Mouse (Mus musculus): ENCODE results near the gene Mtmr10.
A peak's percentile ranks its signal among the peaks of the same experiment; 100 is the strongest.

Gene Mtmr10

DNA sequence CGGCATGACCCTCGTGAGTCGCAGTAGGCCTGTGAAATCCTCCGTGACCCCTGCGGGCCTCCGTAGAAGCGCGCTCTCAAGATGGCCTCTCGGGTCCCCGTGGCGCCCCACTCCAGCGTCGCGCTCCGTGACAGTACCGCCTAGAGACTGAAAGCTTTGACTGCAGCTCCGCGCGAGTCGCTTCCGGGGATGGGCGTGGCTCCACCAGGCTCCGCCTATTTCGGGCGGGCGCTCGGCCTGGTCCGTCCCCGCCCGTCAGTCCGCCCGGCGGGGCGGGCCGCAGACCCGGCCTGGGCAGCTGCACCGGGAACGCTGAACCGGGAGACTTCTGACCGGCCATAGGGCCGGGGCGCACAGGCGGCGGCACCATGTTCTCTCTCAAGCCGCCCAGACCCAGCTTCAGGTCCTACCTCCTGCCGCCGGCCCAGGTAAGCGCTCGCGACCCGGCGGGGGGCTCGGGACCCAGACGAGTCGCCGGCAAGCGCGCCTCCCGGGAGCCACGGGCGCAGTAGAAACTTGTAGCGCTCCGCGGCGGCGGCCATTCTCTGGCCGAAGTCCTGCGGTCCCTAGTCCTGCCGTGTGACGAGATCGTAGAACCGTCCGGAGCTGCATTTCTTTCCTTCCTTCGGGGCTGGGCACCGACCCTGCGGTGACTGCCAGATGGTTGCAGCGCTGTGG is at the start of gene Mtmr10:
TSS of gene Mtmr10 (plus strand) at position 240 of the 678 bp plus-strand sequence.
- DNase-seq (ENCODE audit: low spot score in 2 of 2) = peak; percentile 97 to 98

DNA sequence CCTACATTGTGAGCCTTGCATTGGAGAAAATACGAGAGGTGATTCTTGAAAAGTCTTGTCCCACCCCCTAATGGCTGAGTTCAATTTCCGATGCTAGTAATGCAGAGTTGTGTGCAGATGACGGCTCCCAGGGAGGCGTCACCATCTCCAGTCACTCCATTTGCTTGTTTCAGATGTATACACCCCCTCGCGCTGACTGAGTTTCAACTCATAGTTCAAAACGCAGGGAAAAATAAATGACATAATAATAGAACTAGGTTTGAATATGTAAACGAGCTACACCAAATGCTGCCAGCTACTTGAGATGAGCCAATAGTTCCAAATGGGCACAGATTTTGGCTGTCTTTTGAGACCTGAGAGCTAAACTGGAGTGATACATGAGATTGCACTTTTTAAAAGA is 49.7 kb upstream of the Mtmr10 start:
- no peak for DNase-seq (ENCODE audit: low spot score in 2 of 2)

DNA sequence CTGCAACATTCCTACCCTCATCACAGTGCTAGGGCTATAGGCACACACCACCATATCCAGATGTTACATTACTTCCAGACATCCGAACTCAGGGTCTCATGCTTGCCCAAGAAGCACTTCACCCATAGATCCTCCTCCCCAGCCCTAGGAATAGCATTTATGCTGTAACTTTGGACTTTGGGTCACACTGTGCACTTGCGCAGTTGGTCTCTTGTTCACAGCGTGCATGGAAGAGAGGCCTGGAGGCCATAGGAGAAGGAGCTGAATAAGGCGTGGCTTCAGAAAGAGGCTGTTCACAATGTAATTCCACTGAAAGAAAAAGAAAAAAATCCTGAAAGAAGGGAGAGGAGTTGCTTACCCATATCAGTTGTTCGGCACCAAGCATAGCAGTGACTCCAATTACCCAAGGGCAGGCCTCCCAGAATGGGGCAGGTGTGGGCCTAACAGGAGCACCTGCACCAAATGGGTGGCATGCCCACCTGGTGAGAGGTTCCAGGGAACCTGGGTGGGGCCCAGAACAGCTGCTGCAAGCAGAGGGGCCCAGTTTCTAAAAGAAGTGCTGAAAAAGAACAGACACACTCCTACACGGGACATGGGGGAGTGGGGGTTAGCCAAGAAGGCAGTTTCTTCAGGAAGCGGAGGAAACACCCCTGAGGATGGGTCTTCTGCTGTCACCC is 48.9 kb upstream of the Mtmr10 start:
- no peak for DNase-seq (ENCODE audit: low spot score in 2 of 2)

DNA sequence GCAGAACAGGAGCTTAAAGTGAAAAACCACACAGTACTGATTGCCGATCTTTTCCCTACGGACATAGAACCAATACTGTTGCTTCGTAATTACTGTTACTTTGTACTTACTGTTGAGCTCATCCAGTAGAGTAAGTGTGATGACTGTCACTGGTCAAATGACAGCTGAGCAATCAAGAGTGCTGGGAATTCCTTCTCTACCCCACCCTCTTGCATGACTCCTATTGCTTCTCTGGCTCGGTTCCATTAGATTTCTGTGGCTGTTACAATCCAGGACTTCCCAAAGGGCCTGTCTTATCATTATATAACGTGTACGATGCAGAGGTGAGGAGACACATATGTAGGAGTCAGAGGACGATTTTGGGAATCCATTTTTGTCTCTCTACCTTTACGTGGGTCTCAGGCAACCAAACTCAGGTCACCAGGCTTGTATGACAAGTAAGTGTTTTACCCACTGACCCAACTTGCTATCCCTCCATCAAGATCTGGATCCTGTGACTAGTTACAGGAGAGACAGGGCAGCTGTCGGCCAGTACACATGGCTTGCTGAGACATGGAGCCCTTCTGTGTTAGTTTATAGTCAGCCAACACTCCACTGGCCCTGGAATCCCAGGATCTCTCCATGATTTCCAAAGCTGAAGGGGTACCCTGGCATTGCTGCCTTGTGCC is 48.2 kb upstream of the Mtmr10 start:
- no peak for DNase-seq (ENCODE audit: low spot score in 2 of 2)

DNA sequence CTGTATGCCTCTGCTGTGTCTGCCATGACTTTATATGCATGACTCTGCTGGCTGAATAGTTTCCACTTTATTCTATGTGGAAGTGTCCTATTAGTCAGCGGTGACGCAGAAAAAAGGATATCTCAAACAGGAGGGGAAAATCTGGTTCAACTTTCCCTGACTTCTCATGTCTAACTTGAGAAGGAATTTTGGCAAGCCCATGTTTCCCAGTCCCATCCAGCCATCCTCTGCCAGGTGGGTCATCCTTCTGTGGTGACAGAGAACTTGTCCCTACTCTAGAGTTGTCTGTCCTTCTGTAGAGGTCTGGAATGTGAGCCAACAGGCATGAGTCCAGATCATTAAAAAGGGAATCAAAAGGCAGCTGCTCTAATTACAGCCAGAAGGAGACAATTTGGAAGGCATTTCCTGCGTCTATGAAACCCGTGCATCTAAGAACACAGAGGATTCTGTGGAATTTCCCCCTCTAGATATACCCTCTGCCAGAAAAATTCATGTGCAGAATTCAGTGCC is 47.6 kb upstream of the Mtmr10 start:
- no peak for DNase-seq (ENCODE audit: low spot score in 2 of 2)

DNA sequence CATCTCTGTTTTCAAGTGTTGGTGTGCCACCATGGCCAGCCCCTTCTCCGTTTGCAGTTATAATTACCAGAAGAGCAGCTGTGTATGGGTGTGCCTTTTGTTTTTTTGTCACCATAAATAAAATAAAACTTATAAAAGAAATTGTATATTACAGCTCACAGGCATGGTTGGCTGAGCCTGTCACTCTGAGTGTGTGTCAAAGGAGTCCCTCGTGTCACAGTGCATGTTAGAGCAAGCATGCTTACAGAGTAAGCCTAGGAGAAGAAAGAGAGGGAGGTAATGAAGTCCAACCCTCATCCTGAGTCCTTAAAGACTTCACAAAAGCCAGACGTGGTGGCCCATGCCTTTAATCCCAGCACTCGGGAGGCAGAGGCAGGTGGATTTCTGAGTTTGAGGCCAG is 45.0 kb upstream of the Mtmr10 start:
- DNase-seq (ENCODE audit: low spot score in 2 of 2) = no peak

GRCm38 (mm10) chr7:64244371-64244770 is 43.1 kb upstream of the Mtmr10 start:
- DNase-seq (ENCODE audit: low spot score in 2 of 2) = no peak

DNA sequence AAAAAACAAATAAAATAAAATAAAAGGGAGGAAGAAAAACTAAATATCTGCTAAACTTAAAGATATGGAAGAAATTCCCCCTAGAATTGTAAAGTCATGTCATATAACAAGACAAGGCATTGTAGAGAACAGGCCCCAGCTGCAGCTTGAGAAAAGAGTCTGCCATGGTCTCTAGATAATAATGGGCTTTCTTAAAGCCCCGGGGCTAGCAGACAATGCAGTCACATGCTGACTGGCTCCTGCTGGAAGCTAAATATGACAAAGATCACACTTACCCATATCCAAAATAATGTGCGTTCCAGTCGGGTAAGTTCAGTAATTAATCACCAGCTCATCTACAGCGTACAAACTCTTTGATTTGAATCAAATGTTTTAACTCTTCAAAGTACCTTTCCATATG is 40.7 kb upstream of the Mtmr10 start:
- DNase-seq (ENCODE audit: low spot score in 2 of 2) = no peak

- DNase-seq (ENCODE audit: low spot score in 2 of 2) = no peak
Observed at GRCm38 (mm10) chr7:64248352-64248751, 39.1 kb upstream of the Mtmr10 start.

GRCm38 (mm10) chr7:64249715-64250114 is 37.7 kb upstream of the Mtmr10 start:
- DNase-seq (ENCODE audit: low spot score in 2 of 2) = no peak

GRCm38 (mm10) chr7:64250417-64250816 is 37.0 kb upstream of the Mtmr10 start:
- no peak for DNase-seq (ENCODE audit: low spot score in 2 of 2)

DNA sequence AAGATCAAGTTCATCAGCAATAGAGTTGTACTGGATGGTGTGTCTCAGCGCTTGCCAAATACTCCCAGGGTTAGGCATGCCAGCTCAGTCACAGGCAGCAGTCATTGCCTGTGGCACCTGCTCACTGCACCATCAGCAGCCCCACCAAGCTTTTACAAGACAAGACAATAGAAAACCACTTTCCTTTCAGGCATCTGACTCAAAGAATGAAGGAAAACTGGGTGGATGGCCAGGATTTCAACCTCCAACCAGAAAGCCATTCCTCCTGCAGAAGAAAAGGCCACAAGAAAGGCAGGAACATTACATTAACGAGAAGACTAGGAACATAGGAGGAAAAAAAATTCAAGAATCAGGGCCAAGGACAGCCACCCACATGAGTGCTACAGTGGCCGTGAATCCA is 33.7 kb upstream of the Mtmr10 start:
- no peak for DNase-seq (ENCODE audit: low spot score in 2 of 2)

- DNase-seq (ENCODE audit: low spot score in 2 of 2) = no peak
Observed at GRCm38 (mm10) chr7:64265502-64266279, 21.8 kb upstream of the Mtmr10 start.

DNA sequence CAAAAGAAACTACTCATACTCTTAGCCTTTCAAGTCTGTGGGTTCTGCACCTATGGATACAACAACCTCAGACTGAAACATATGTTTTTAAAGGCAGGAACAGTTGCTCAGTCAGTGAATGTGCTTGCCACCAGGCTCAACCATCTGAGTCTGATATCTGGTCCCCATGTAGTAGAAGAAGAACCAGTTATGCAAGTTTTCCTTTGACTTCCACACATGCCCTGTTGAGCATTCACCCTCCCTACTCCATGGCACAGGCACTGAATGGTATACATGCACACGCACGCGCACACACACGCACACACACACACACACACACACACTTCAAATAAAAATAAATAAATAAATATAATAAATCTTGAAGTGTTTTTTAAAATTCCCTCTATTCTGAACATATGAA is 20.9 kb upstream of the Mtmr10 start:
- no peak for DNase-seq (ENCODE audit: low spot score in 2 of 2)

- DNase-seq (ENCODE audit: low spot score in 2 of 2) = no peak
Observed at GRCm38 (mm10) chr7:64271926-64272325, 15.5 kb upstream of the Mtmr10 start.

DNA sequence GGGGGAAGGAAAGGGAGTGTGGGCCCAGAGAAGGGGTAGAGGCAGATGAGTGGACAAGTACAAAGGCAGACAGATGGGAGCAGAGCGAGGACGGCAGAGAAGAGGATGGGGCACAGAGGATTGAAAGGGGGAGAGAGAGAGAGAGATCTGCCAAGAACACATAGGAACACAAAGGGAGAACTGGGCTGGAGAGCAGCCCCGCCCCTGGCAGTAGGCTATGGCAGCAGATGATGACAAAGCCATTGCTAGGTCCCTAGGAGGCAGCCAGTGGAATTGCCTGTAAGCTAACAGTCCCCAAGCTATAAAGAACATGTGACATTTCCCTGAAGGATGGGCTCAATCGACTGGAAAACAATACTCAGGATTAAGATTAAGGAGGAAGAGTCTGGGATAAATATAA is 11.9 kb upstream of the Mtmr10 start:
- DNase-seq (ENCODE audit: low spot score in 2 of 2) = no peak

DNA sequence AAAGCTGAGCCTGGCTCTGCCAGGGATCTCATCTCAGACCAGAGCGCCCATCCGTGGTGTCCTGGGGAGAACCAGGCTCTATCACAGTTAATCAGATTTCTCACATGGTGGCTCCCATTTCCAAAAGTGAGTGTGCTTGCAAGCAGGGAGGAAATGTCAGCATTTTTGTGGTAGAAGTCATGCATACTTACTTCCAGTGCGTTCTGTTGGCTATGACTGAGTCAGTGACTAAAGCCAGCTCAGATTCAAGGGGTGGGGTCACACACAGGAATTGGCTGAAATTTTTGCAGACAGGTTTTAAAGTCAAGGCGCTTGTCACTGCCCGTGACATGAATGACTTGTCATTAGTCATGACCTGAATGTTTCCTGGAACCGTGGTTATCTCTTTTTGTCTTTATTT is 10.5 kb upstream of the Mtmr10 start:
- DNase-seq (ENCODE audit: low spot score in 2 of 2) = no peak

DNA sequence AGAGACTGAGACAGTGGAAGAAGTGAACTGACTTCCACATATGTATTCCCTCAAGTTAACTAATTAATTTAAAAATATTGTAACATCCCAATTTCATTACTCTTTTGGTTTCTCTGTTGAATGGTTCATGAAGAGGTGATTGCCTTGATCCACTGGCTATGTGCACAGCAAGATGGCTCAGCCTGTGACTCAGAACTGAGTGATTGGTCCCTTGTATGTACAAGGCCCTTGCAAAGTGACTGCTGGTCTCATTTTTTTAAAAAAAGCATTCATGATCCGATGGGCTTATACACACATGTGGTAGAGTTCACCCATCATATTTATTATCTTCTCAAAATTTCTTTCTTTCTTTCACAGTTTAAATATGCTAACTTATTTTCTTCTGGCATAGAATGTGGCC is 8.9 kb upstream of the Mtmr10 start:
- no peak for DNase-seq (ENCODE audit: low spot score in 2 of 2)

DNA sequence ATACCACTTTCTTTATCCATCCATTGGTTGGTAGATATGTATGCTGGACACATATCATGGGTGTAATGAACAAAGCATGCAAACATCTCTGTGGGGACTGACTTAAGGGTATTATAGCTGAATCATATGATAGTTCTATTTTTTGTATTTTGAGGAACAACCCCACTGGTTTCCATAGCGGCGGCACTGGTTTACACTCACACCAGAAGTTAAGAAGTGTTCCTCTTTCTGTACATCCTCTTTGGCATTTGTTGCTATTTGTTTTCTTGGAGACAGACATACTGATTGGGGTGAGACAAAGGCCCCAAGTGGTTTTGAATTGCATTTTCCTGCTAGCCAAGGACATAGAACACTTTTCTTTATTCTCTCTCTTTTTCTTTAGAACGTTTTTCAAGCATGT is 7.9 kb upstream of the Mtmr10 start:
- no peak for DNase-seq (ENCODE audit: low spot score in 2 of 2)

DNA sequence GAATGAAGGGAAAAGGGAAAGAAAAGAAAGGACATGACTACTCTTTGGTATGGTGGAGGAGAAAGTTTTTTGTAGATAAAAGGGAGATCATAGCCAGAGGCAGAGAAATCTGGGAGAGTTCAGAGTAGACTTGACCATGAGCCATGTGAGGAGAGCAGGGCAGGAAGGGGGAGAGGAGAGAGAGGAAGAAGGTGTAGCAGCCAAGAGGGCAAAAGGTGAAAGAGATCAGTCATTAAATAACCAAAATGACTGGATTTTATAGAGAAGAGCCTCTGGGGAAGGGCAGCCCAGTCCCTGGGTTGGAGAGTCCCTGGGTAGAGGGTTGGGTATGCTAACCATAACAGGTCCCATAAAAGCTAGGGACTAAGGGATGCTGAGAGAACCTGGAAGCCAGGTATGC is 887 bp upstream of the Mtmr10 start:
- DNase-seq (ENCODE audit: low spot score in 2 of 2) = no peak

DNA sequence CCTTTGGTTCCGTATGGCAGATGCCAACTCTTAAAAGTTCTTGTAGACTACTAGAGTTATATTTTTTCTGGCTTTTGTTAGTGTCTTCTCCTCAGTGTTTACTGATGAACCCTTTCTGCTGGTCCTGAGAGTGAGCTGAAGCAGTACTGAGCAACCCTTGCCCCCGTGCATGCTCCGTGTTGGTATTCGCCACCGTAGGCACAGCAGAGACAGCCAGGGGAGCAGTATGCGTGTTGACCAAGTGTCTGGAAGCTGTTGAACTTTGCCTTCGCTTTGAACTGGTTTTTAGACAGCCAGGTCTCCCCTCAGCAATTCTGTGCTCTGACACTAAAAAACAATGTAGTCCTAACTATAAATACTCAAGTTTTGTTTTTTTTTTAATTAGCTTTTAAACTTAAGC is 2.0 kb downstream of the Mtmr10 start:
- no peak for DNase-seq (ENCODE audit: low spot score in 2 of 2)

DNA sequence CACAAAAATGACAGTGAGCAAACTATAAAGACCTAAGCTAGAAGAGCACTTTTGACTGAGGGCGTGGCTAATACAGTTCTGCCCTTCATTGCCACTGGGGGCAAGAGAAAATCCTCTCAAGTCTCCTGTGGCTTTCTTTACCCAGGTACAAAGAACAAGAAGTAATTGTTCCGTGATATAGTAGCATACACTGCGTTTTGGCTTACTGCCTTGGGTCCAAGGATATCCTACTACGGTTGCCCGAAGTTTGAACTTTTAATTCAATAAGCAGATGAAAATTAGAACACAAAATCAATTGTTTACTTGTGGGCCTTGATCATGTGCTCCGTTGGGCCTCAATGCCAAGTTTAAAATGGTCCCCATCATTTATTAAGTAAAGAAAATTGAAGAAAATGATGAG is 3.0 kb downstream of the Mtmr10 start:
- DNase-seq (ENCODE audit: low spot score in 2 of 2) = no peak
